In genomic region chr19:50961910-50962309, GRCm38 (mm10) we compare ENCODE assay signal across 12 mouse cellular contexts.
DNase-seq lines count a peak whose midpoint lies in the region; ATAC-seq and TF ChIP-seq lines count a peak whose summit lies in the region.
"Had no signal": no experiment of that assay in that cellular context is flagged by ENCODE, and none has a peak within 500 bp of the region (broad histone marks: within the 10 kb centered on the region; RNA-seq: fewer than 3 reads in every experiment).

No protein-coding gene starts in this region.

- H3K9me3 ChIP-seq in heart, embryonic 11.5 days (replicated peaks; ENCODE audit: control insufficient read depth, low read length) = no peaks in the 10 kb centered on the region
- no peaks in the 10 kb centered on the region for H3K9me3 ChIP-seq in stomach, embryonic 14.5 days (ENCODE audit: control insufficient read depth, low read depth, low read length)
- H3K9me3 ChIP-seq in stomach, postnatal 0 days (ENCODE audit: control insufficient read depth, low read length) = no peaks in the 10 kb centered on the region
- no peaks in the 10 kb centered on the region for H3K9me3 ChIP-seq in hindbrain, postnatal 0 days (ENCODE audit: low read length)
- H3K9me3 ChIP-seq: neural tube, embryonic 13.5 days had no signal

- no peak overlapping the region for H3K27ac ChIP-seq in heart, embryonic 11.5 days (ENCODE audit: low read depth, low read length)
- peak overlapping the region; percentile 30; the same call in 1 of the 2 replicates for H3K27ac ChIP-seq in stomach, embryonic 14.5 days (ENCODE audit: low read length)
- H3K27ac ChIP-seq in stomach, postnatal 0 days (replicated peaks) = no peak overlapping the region
- no peak overlapping the region for H3K27ac ChIP-seq in gastrocnemius, adult 2 months
- no peak overlapping the region for H3K27ac ChIP-seq in hindbrain, postnatal 0 days
- H3K27ac ChIP-seq: hindbrain, embryonic 14.5 days; neural tube, embryonic 13.5 days had no signal

- TF ChIP-seq CTCF in stomach, postnatal 0 days (IDR thresholded peaks at IDR 0.05; ENCODE audit: low read depth) = no peak
- TF ChIP-seq CTCF in gastrocnemius, adult 2 months (IDR thresholded peaks at IDR 0.05) = no peak
- no peak for TF ChIP-seq CTCF in hindbrain, postnatal 0 days (IDR thresholded peaks at IDR 0.05; ENCODE audit: low read depth)

- no peak for TF ChIP-seq EP300 in stomach, postnatal 0 days (optimal IDR thresholded peaks at IDR 0.05)

- DNase-seq in heart, postnatal 4 days = peak; percentile 4
- DNase-seq in stomach, postnatal 0 days (ENCODE audit: low spot score) = no peak
- peak; percentile 6 for DNase-seq in kidney, postnatal 10 days
- no peak for DNase-seq in gastrocnemius, adult 2 months
- DNase-seq in hindbrain, postnatal 0 days (ENCODE audit: low spot score) = no peak
- DNase-seq: cerebellum, adult 2 months had no signal

- H3K36me3 ChIP-seq in heart, embryonic 11.5 days (ENCODE audit: control insufficient read depth, insufficient read depth, low read length) = no peaks in the 10 kb centered on the region
- H3K36me3 ChIP-seq in stomach, embryonic 14.5 days (ENCODE audit: control insufficient read depth, insufficient read depth, low read length) = no peaks in the 10 kb centered on the region
- H3K36me3 ChIP-seq in stomach, postnatal 0 days (ENCODE audit: control insufficient read depth, insufficient read depth, low read length) = no peaks in the 10 kb centered on the region
- H3K36me3 ChIP-seq in hindbrain, postnatal 0 days (ENCODE audit: insufficient read depth, low read length) = no peaks in the 10 kb centered on the region
- H3K36me3 ChIP-seq: neural tube, embryonic 13.5 days had no signal

- no peak overlapping the region for H3K4me3 ChIP-seq in heart, embryonic 11.5 days (ENCODE audit: low read depth, low read length)
- H3K4me3 ChIP-seq in stomach, embryonic 14.5 days (ENCODE audit: low read depth, low read length) = no peak overlapping the region
- H3K4me3 ChIP-seq in stomach, postnatal 0 days (ENCODE audit: low read depth, low read length) = no peak overlapping the region
- H3K4me3 ChIP-seq in gastrocnemius, adult 2 months = no peak overlapping the region
- no peak overlapping the region for H3K4me3 ChIP-seq in hindbrain, postnatal 0 days (ENCODE audit: low read length)
- H3K4me3 ChIP-seq: erythroblast, embryonic 14.5 days; neural tube, embryonic 13.5 days had no signal

- H3K4me1 ChIP-seq in heart, embryonic 11.5 days (ENCODE audit: control insufficient read depth, insufficient read depth, low read length) = no peaks in the 10 kb centered on the region
- H3K4me1 ChIP-seq in stomach, embryonic 14.5 days (ENCODE audit: control insufficient read depth, insufficient read depth, low read length) = no peaks in the 10 kb centered on the region
- H3K4me1 ChIP-seq in stomach, postnatal 0 days (replicated peaks; ENCODE audit: control insufficient read depth, insufficient read depth) = no peaks in the 10 kb centered on the region
- H3K4me1 ChIP-seq in hindbrain, postnatal 0 days (ENCODE audit: insufficient read depth, low read length) = no peaks in the 10 kb centered on the region
- H3K4me1 ChIP-seq: neural tube, embryonic 13.5 days had no signal

- H3K9ac ChIP-seq in heart, embryonic 11.5 days (ENCODE audit: low read depth, low read length) = no peak overlapping the region
- H3K9ac ChIP-seq in stomach, embryonic 14.5 days (replicated peaks; ENCODE audit: low read depth, low read length) = no peak overlapping the region
- H3K9ac ChIP-seq in stomach, postnatal 0 days (ENCODE audit: low read length) = no peak overlapping the region
- H3K9ac ChIP-seq in hindbrain, postnatal 0 days (replicated peaks; ENCODE audit: low read length) = no peak overlapping the region
- H3K9ac ChIP-seq: hindbrain, embryonic 14.5 days; neural tube, embryonic 13.5 days had no signal

- intact Hi-C loops in gastrocnemius, adult 2 months (cut with DNase I) = no loop called here

- no peak overlapping the region for H3K4me2 ChIP-seq in heart, embryonic 11.5 days
- no peak overlapping the region for H3K4me2 ChIP-seq in stomach, embryonic 14.5 days (replicated peaks; ENCODE audit: low read depth, low read length)
- H3K4me2 ChIP-seq in stomach, postnatal 0 days (replicated peaks; ENCODE audit: low read depth) = no peak overlapping the region
- H3K4me2 ChIP-seq in hindbrain, postnatal 0 days (ENCODE audit: low read depth, low read length) = no peak overlapping the region
- H3K4me2 ChIP-seq: hindbrain, embryonic 14.5 days; midbrain, embryonic 11.5 days; neural tube, embryonic 13.5 days had no signal

- H3K27me3 ChIP-seq in heart, embryonic 11.5 days (ENCODE audit: control insufficient read depth, insufficient read depth, low read length) = no peaks in the 10 kb centered on the region
- H3K27me3 ChIP-seq in stomach, embryonic 14.5 days (ENCODE audit: control insufficient read depth, insufficient read depth, low read length) = no peaks in the 10 kb centered on the region
- no peaks in the 10 kb centered on the region for H3K27me3 ChIP-seq in stomach, postnatal 0 days (ENCODE audit: control insufficient read depth, insufficient read depth, low read length)
- no peaks in the 10 kb centered on the region for H3K27me3 ChIP-seq in hindbrain, postnatal 0 days (ENCODE audit: insufficient read depth, low read length)
- H3K27me3 ChIP-seq: neural tube, embryonic 13.5 days had no signal

- ATAC-seq in heart, embryonic 11.5 days (replicated peaks; ENCODE audit: insufficient number of reproducible peaks, low FRiP score, low TSS enrichment) = no peak
- no peak for ATAC-seq in stomach, embryonic 14.5 days (ENCODE audit: insufficient number of reproducible peaks, insufficient read depth, low FRiP score, low read depth)
- no peak for ATAC-seq in stomach, postnatal 0 days (ENCODE audit: low FRiP score, low TSS enrichment)
- ATAC-seq in hindbrain, postnatal 0 days = no peak

- 29% methylated on average over 8 of the region's 8 CpGs for WGBS in heart, embryonic 11.5 days (ENCODE audit: insufficient replicate concordance)
- 32% methylated on average over 8 of the region's 8 CpGs for WGBS in stomach, embryonic 14.5 days
- WGBS in stomach, postnatal 0 days = 36% methylated on average over 8 of the region's 8 CpGs
- WGBS in hindbrain, postnatal 0 days = 69% methylated on average over 8 of the region's 8 CpGs

Comparison
In these comparisons a context has a peak if more than half of its experiments do, and no peak if none do; other contexts are left out.
1. DNase-seq: peak in heart, postnatal 4 days (single experiment) and kidney, postnatal 10 days (single experiment); none in stomach, postnatal 0 days (single experiment), gastrocnemius, adult 2 months (single experiment) and hindbrain, postnatal 0 days (single experiment).